Mouse (Mus musculus): ENCODE data around the gene Atg16l1. TPM values are rescaled to one million over a fixed set of nuclear protein-coding genes. Genes with fewer than 3 reads are reported as not detected.

The Atg16l1 gene
- polyA plus RNA-seq, 1 experiment from 2014 or later, result 29.7 TPM

GRCm38 (mm10) chr1:87793138-87793449 is 37.4 kb downstream of the Atg16l1 start:
- H3K4me2 ChIP-seq (replicated peaks; ENCODE audit: low read depth, low read length), result no peak overlapping the region
- WGBS, result 61% methylated on average over 6 of the region's 6 CpGs
- H3K27ac ChIP-seq (ENCODE audit: low read length), result no peak overlapping the region
- H3K36me3 ChIP-seq (ENCODE audit: insufficient read depth, low read length), result peaks cover 44% of the 10 kb centered on the region
- no peaks in the 10 kb centered on the region for H3K27me3 ChIP-seq (ENCODE audit: insufficient read depth, low read length)
- H3K9ac ChIP-seq (replicated peaks; ENCODE audit: low read length), result no peak overlapping the region
- no peak overlapping the region for H3K4me3 ChIP-seq (ENCODE audit: low read length)
- H3K4me1 ChIP-seq (ENCODE audit: insufficient read depth, low read length), result peaks cover 7% of the 10 kb centered on the region
- peak; percentile 49; the same call in 1 of the 2 replicates for ATAC-seq (ENCODE audit: low FRiP score, low TSS enrichment)
- H3K9me3 ChIP-seq (ENCODE audit: low read length), result no peaks in the 10 kb centered on the region

DNA sequence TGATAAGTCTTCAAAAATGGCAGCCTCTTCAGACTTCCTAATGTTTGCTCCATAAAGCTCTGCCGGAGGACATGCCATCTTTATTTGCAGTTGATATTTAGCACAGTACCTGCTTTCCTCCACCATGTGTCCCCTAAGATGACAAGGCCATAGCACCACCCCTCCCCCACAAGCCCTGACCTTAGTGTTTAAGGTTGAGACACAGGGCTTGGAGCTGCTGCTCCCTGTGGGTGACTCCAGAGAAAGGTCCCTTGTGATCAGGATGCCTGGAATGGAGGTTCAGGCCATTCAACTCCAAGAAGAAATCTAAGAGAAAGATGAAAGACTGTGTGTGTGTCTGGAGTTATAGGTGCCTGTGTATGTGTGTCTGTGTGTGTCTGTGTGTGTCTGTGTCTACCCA is 42.0 kb downstream of the Atg16l1 start:
- H3K9me3 ChIP-seq (ENCODE audit: low read length), result no peaks in the 10 kb centered on the region
- no peak overlapping the region for H3K9ac ChIP-seq (replicated peaks; ENCODE audit: low read length)
- 93% methylated on average over 1 of the region's 1 CpGs for WGBS
- no peak overlapping the region for H3K4me3 ChIP-seq (ENCODE audit: low read length)
- H3K27ac ChIP-seq (ENCODE audit: low read length), result no peak overlapping the region
- no peak for ATAC-seq (ENCODE audit: low FRiP score, low TSS enrichment)
- H3K4me1 ChIP-seq (ENCODE audit: insufficient read depth, low read length), result peaks cover 7% of the 10 kb centered on the region; the same call in 1 of the 2 replicates
- H3K36me3 ChIP-seq (ENCODE audit: insufficient read depth, low read length), result peaks cover 17% of the 10 kb centered on the region; the same call in 1 of the 2 replicates
- no peaks in the 10 kb centered on the region for H3K27me3 ChIP-seq (ENCODE audit: insufficient read depth, low read length)
- no peak overlapping the region for H3K4me2 ChIP-seq (replicated peaks; ENCODE audit: low read depth, low read length)

- Histone ChIP-seq H3K4me3 (ENCODE audit: low read length) (no peak overlapping the region), H3K4me2 (replicated peaks; ENCODE audit: low read depth, low read length) (no peak overlapping the region), H3K27me3 (ENCODE audit: insufficient read depth, low read length) (no peaks in the 10 kb centered on the region), H3K9me3 (ENCODE audit: low read length) (no peaks in the 10 kb centered on the region), H3K4me1 (ENCODE audit: insufficient read depth, low read length) (peaks cover 2% of the 10 kb centered on the region; the same call in 1 of the 2 replicates), H3K36me3 (ENCODE audit: insufficient read depth, low read length) (peaks cover 12% of the 10 kb centered on the region; the same call in 1 of the 2 replicates), H3K27ac (ENCODE audit: low read length) (no peak overlapping the region), H3K9ac (replicated peaks; ENCODE audit: low read length) (no peak overlapping the region)
- ATAC-seq (ENCODE audit: low FRiP score, low TSS enrichment), result no peak
- WGBS, result 91% methylated on average over 2 of the region's 2 CpGs
Measured at GRCm38 (mm10) chr1:87798306-87798705, 42.6 kb downstream of the Atg16l1 start.

DNA sequence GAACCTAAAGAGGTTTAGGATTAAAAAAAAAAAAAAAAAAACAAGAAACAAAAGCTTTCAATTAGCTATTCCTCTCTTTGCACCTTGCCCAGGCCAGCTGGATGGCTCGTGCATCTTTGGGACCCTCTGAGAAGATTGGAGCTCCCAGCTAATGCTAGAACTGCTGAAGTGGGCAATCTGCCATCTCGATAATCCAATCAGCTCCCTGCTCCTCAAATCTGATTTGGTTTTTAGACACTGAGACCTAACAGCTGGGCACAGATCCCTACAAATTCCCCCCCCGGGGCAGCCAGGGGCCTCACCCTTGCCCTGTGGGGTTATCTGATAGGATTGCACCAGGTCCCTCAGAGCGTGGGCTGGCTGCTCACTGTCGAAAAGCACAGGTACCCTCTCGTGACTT is 47.9 kb downstream of the Atg16l1 start, which contains the start of gene Sag:
Gene Sag, plus strand, starts transcription at position 105 of the 400 bp plus-strand sequence.
- Histone ChIP-seq H3K27ac (ENCODE audit: low read length) (no peak within 1 kb of the TSS), H3K9me3 (ENCODE audit: low read length) (no peaks in the 10 kb centered on the region), H3K4me2 (replicated peaks; ENCODE audit: low read depth, low read length) (no peak within 1 kb of the TSS), H3K36me3 (ENCODE audit: insufficient read depth, low read length) (no peaks in the 10 kb centered on the region), H3K27me3 (ENCODE audit: insufficient read depth, low read length) (no peaks in the 10 kb centered on the region), H3K4me1 (ENCODE audit: insufficient read depth, low read length) (no peaks in the 10 kb centered on the region), H3K9ac (replicated peaks; ENCODE audit: low read length) (no peak within 1 kb of the TSS), H3K4me3 (ENCODE audit: low read length) (no peak within 1 kb of the TSS)
- ATAC-seq (ENCODE audit: low FRiP score, low TSS enrichment), result no peak
- WGBS, result 48% methylated on average over 6 of the region's 6 CpGs

- Histone ChIP-seq H3K9me3 (ENCODE audit: low read length) (no peaks in the 10 kb centered on the region), H3K9ac (replicated peaks; ENCODE audit: low read length) (no peak overlapping the region), H3K4me3 (ENCODE audit: low read length) (no peak overlapping the region), H3K36me3 (ENCODE audit: insufficient read depth, low read length) (no peaks in the 10 kb centered on the region), H3K27ac (ENCODE audit: low read length) (no peak overlapping the region), H3K27me3 (ENCODE audit: insufficient read depth, low read length) (no peaks in the 10 kb centered on the region), H3K4me2 (replicated peaks; ENCODE audit: low read depth, low read length) (no peak overlapping the region), H3K4me1 (ENCODE audit: insufficient read depth, low read length) (no peaks in the 10 kb centered on the region)
- WGBS, result 82% methylated on average over 1 of the region's 1 CpGs
- ATAC-seq (ENCODE audit: low FRiP score, low TSS enrichment), result no peak
Measured at GRCm38 (mm10) chr1:87807751-87808150, 52.1 kb downstream of the Atg16l1 start.

DNA sequence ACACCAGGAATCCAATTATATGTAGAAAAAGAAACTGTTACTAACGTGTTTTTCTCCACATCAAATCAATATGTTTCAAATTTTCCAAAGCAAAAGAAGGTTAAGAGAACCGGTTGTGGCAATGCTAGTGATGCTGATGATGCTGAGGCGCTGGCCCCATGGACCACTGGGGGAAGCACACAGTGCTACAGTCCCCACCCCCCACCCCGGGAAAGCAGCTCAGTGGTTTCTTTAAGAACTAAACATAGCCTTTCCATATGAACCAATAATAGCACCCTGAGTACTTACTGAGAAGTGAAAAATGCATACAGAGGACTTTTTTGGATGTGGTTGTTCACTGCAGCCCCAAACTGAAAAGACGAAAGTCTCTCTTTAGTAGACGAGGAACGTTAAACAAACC is 55.7 kb downstream of the Atg16l1 start:
- ATAC-seq (ENCODE audit: low FRiP score, low TSS enrichment), result no peak
- WGBS, result 89% methylated on average over 7 of the region's 7 CpGs
- H3K9me3 ChIP-seq (ENCODE audit: low read length), result no peaks in the 10 kb centered on the region
- H3K27me3 ChIP-seq (ENCODE audit: insufficient read depth, low read length), result no peaks in the 10 kb centered on the region
- H3K9ac ChIP-seq (replicated peaks; ENCODE audit: low read length), result no peak overlapping the region
- no peak overlapping the region for H3K27ac ChIP-seq (ENCODE audit: low read length)
- no peak overlapping the region for H3K4me3 ChIP-seq (ENCODE audit: low read length)
- H3K4me2 ChIP-seq (replicated peaks; ENCODE audit: low read depth, low read length), result no peak overlapping the region
- H3K4me1 ChIP-seq (ENCODE audit: insufficient read depth, low read length), result no peaks in the 10 kb centered on the region
- no peaks in the 10 kb centered on the region for H3K36me3 ChIP-seq (ENCODE audit: insufficient read depth, low read length)

DNA sequence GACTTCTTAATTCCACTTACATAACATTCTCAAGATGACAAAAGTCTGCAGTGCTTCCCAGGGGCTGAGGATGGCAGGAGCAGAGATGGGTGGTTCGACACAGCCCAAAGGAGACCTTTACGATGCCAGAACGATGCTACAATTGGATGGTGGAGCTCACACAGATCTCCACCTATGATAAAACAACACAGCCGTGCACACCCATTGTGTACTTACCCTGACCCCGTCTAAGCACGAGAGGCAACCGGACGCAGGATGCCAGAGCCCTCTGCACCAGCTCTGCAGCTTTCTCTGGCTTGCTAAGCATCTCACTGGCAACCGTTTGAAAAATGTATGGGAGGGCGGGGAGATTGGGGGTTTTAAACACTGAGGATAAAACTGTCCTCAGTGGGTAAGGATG is 56.4 kb downstream of the Atg16l1 start:
- Histone ChIP-seq H3K4me1 (ENCODE audit: insufficient read depth, low read length) (no peaks in the 10 kb centered on the region), H3K36me3 (ENCODE audit: insufficient read depth, low read length) (no peaks in the 10 kb centered on the region), H3K9ac (replicated peaks; ENCODE audit: low read length) (no peak overlapping the region), H3K27ac (ENCODE audit: low read length) (no peak overlapping the region), H3K27me3 (ENCODE audit: insufficient read depth, low read length) (no peaks in the 10 kb centered on the region), H3K9me3 (ENCODE audit: low read length) (no peaks in the 10 kb centered on the region), H3K4me3 (ENCODE audit: low read length) (no peak overlapping the region), H3K4me2 (replicated peaks; ENCODE audit: low read depth, low read length) (no peak overlapping the region)
- ATAC-seq (ENCODE audit: low FRiP score, low TSS enrichment), result no peak
- WGBS, result 62% methylated on average over 10 of the region's 10 CpGs

- H3K4me1 ChIP-seq (ENCODE audit: insufficient read depth, low read length), result no peaks in the 10 kb centered on the region
- WGBS, result 79% methylated on average over 6 of the region's 6 CpGs
- H3K9me3 ChIP-seq (ENCODE audit: low read length), result no peaks in the 10 kb centered on the region
- no peaks in the 10 kb centered on the region for H3K27me3 ChIP-seq (ENCODE audit: insufficient read depth, low read length)
- no peak overlapping the region for H3K4me3 ChIP-seq (ENCODE audit: low read length)
- no peak overlapping the region for H3K27ac ChIP-seq (ENCODE audit: low read length)
- no peak overlapping the region for H3K9ac ChIP-seq (replicated peaks; ENCODE audit: low read length)
- H3K36me3 ChIP-seq (ENCODE audit: insufficient read depth, low read length), result no peaks in the 10 kb centered on the region
- no peak overlapping the region for H3K4me2 ChIP-seq (replicated peaks; ENCODE audit: low read depth, low read length)
- ATAC-seq (ENCODE audit: low FRiP score, low TSS enrichment), result no peak
Measured at GRCm38 (mm10) chr1:87813155-87813554, 57.5 kb downstream of the Atg16l1 start.

GRCm38 (mm10) chr1:87813681-87814080 is 58.0 kb downstream of the Atg16l1 start:
- Histone ChIP-seq H3K36me3 (ENCODE audit: insufficient read depth, low read length) (no peaks in the 10 kb centered on the region), H3K4me3 (ENCODE audit: low read length) (no peak overlapping the region), H3K4me1 (ENCODE audit: insufficient read depth, low read length) (no peaks in the 10 kb centered on the region), H3K4me2 (replicated peaks; ENCODE audit: low read depth, low read length) (no peak overlapping the region), H3K27me3 (ENCODE audit: insufficient read depth, low read length) (no peaks in the 10 kb centered on the region), H3K9me3 (ENCODE audit: low read length) (no peaks in the 10 kb centered on the region), H3K27ac (ENCODE audit: low read length) (no peak overlapping the region), H3K9ac (replicated peaks; ENCODE audit: low read length) (no peak overlapping the region)
- ATAC-seq (ENCODE audit: low FRiP score, low TSS enrichment), result no peak
- 70% methylated on average over 7 of the region's 7 CpGs for WGBS

GRCm38 (mm10) chr1:87824420-87824995 is 68.8 kb downstream of the Atg16l1 start:
- H3K9ac ChIP-seq (replicated peaks; ENCODE audit: low read length), result no peak overlapping the region
- peaks cover 4% of the 10 kb centered on the region; the same call in 1 of the 2 replicates for H3K4me1 ChIP-seq (ENCODE audit: insufficient read depth, low read length)
- no peak for ATAC-seq (ENCODE audit: low FRiP score, low TSS enrichment)
- no peak overlapping the region for H3K4me3 ChIP-seq (ENCODE audit: low read length)
- H3K4me2 ChIP-seq (replicated peaks; ENCODE audit: low read depth, low read length), result no peak overlapping the region
- no peaks in the 10 kb centered on the region for H3K9me3 ChIP-seq (ENCODE audit: low read length)
- H3K27me3 ChIP-seq (ENCODE audit: insufficient read depth, low read length), result no peaks in the 10 kb centered on the region
- no peaks in the 10 kb centered on the region for H3K36me3 ChIP-seq (ENCODE audit: insufficient read depth, low read length)
- 94% methylated on average over 10 of the region's 10 CpGs for WGBS
- H3K27ac ChIP-seq (ENCODE audit: low read length), result no peak overlapping the region
